Mouse (Mus musculus) lung, postnatal 4 days (tissue): ENCODE measurements around the gene Poll.
A peak's percentile ranks its signal among the peaks of the same experiment; 100 is the strongest.

Source experiments
- DNase-seq, 2 experiments: peaks; one replicate each; pipeline ENCODE4 v3.0.0; 2021

Gene Poll

GRCm38 (mm10) chr19:45560153-45560890 lies at the start of gene Poll, which contains the start of gene Gm17018:
Gene Poll, minus strand, starts transcription at chr19:45560531.
Gene Gm17018, plus strand, starts transcription at chr19:45560615.
- DNase-seq: peak; percentile 87 to 88

GRCm38 (mm10) chr19:45608648-45609339 lies 48.5 kb upstream of the Poll start:
- DNase-seq: no peak

GRCm38 (mm10) chr19:45607479-45607878 lies 47.1 kb upstream of the Poll start:
- DNase-seq: no peak

GRCm38 (mm10) chr19:45606701-45607100 lies 46.4 kb upstream of the Poll start:
- DNase-seq: no peak

GRCm38 (mm10) chr19:45602606-45603005 lies 42.3 kb upstream of the Poll start:
- no peak for DNase-seq

GRCm38 (mm10) chr19:45597106-45597505 lies 36.8 kb upstream of the Poll start:
- DNase-seq: no peak

- DNase-seq: no peak
Observed at GRCm38 (mm10) chr19:45596434-45596833, 36.1 kb upstream of the Poll start.

GRCm38 (mm10) chr19:45596019-45596418 lies 35.7 kb upstream of the Poll start:
- DNase-seq: peak in 1 of 2 experiments; percentile 60

GRCm38 (mm10) chr19:45595481-45595880 lies 35.1 kb upstream of the Poll start:
- DNase-seq: no peak

- no peak for DNase-seq
Observed at GRCm38 (mm10) chr19:45594079-45594478, 33.7 kb upstream of the Poll start.

GRCm38 (mm10) chr19:45592916-45593315 lies 32.6 kb upstream of the Poll start:
- no peak for DNase-seq

GRCm38 (mm10) chr19:45591704-45592103 lies 31.4 kb upstream of the Poll start:
- peak; percentile 74 to 75 for DNase-seq

- DNase-seq: no peak
Observed at GRCm38 (mm10) chr19:45589761-45590160, 29.4 kb upstream of the Poll start.

- DNase-seq: no peak
Observed at GRCm38 (mm10) chr19:45587509-45588292, 27.4 kb upstream of the Poll start.

- DNase-seq: no peak
Observed at GRCm38 (mm10) chr19:45586850-45587249, 26.5 kb upstream of the Poll start.

- DNase-seq: no peak
Observed at GRCm38 (mm10) chr19:45584856-45585620, 24.7 kb upstream of the Poll start.

- DNase-seq: no peak
Observed at GRCm38 (mm10) chr19:45583136-45583535, 22.8 kb upstream of the Poll start.

- peak in 1 of 2 experiments; percentile 41 for DNase-seq
Observed at GRCm38 (mm10) chr19:45582161-45582560, 21.8 kb upstream of the Poll start.

GRCm38 (mm10) chr19:45581257-45581656 lies 20.9 kb upstream of the Poll start:
- DNase-seq: peak; percentile 71 to 79

GRCm38 (mm10) chr19:45580235-45580634 lies 19.9 kb upstream of the Poll start:
- DNase-seq: no peak

GRCm38 (mm10) chr19:45579416-45579815 lies 19.1 kb upstream of the Poll start:
- peak in 1 of 2 experiments; percentile 15 for DNase-seq

- DNase-seq: peak in 1 of 2 experiments; percentile 29
Observed at GRCm38 (mm10) chr19:45578976-45579375, 18.6 kb upstream of the Poll start.
